Mouse (Mus musculus) lung, postnatal 0 days (tissue): ENCODE results near the gene Synrg.

ENCODE experiments used
- CTCF ChIP-seq: IDR thresholded peaks from 2 replicates; pipeline ENCODE4 v1.5.1; 2016; ENCODE audit warnings: antibody characterized with exemption, mild to moderate bottlenecking
- EP300 ChIP-seq: IDR thresholded peaks from 2 replicates; pipeline ENCODE4 v1.6.1; 2016; ENCODE audit warnings: antibody characterized with exemption, mild to moderate bottlenecking, control low read depth

DNA sequence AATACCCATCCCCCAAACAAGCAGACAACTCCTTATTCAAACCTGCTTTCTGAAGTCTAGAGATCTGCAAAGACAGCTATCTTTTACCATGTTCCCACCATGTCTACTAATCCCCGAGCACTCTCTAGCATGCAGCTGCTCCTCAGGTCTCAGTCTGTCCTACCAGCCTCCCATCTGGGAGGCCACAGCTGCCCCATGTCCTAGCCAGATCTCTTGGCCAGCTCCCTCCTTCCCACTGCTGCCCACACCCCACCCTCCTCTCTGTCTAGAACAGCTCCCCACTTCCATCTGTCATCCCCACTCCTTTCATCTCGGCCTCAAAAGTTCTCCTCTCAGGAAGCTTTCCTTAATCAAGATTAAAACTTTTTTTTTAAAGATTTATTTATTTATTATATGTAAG lies 112.8 kb downstream of the Synrg start:
- TF ChIP-seq CTCF: no peak
- no peak for TF ChIP-seq EP300
